Mouse (Mus musculus) liver, embryonic 12.5 days (tissue): Measurements from ENCODE around the gene Fkbp11. TPM values are rescaled to one million over a fixed set of nuclear protein-coding genes. Genes with fewer than 3 reads are reported as not detected.

Source experiments
- ATAC-seq: fragments of 200-750 bp; cut with Nextera tagmentation; 2 replicates; pipeline ENCODE4 v1.8.0; 2017; ENCODE audit warnings: moderate number of reproducible peaks, mild to moderate bottlenecking, moderate library complexity
- H3K27ac ChIP-seq: fragments of 300-500 bp; sonication (generic); 2 replicates; pipeline ENCODE4 v1.5.1; 2016; ENCODE audit warnings: mild to moderate bottlenecking
- H3K27me3 ChIP-seq: fragments of 300-500 bp; sonication (generic); replicated peaks from 2 replicates; pipeline ENCODE4 v1.6.1; 2016; ENCODE audit warnings: mild to moderate bottlenecking, moderate library complexity
- H3K36me3 ChIP-seq: fragments of 300-500 bp; sonication (generic); 2 replicates; pipeline ENCODE4 v1.6.1; 2016; ENCODE audit warnings: mild to moderate bottlenecking, moderate library complexity
- H3K4me1 ChIP-seq: fragments of 300-500 bp; sonication (generic); 2 replicates; pipeline ENCODE4 v1.6.1; 2016
- H3K4me2 ChIP-seq: fragments of 300-500 bp; sonication (generic); 2 replicates; pipeline ENCODE4 v1.6.1; 2016; ENCODE audit warnings: mild to moderate bottlenecking, moderate library complexity
- H3K4me3 ChIP-seq: fragments of 300-500 bp; sonication (generic); 2 replicates; pipeline ENCODE4 v1.5.1; 2016; ENCODE audit warnings: mild to moderate bottlenecking, moderate library complexity
- H3K9ac ChIP-seq: fragments of 300-500 bp; sonication (generic); 2 replicates; pipeline ENCODE4 v1.6.1; 2016; ENCODE audit warnings: mild to moderate bottlenecking, moderate library complexity
- H3K9me3 ChIP-seq: fragments of 300-500 bp; sonication (generic); replicated peaks from 2 replicates; pipeline ENCODE4 v1.6.1; 2016; ENCODE audit warnings: mild to moderate bottlenecking, moderate library complexity
- WGBS: fragments of 180-500 bp; shearing (Covaris S2); methylation state at CpG from one replicate; pipeline ENCODE4 v1.1.7; 2016; ENCODE audit not compliant: insufficient replicate concordance; 5-methylcytosine and 5-hydroxymethylcytosine counted together
- polyA plus RNA-seq: library from polyadenylated mRNA; unstranded; fragments of >200 nt; fragmentation: Nextera tagmentation; extraction: Ambion mirVana; gene quantifications from 2 replicates; pipeline ENCODE4 v1.2.1, GENCODE M21; 2016

Gene Fkbp11
- polyA plus RNA-seq, 1 experiment from 2014 or later, result 90.2 TPM

DNA sequence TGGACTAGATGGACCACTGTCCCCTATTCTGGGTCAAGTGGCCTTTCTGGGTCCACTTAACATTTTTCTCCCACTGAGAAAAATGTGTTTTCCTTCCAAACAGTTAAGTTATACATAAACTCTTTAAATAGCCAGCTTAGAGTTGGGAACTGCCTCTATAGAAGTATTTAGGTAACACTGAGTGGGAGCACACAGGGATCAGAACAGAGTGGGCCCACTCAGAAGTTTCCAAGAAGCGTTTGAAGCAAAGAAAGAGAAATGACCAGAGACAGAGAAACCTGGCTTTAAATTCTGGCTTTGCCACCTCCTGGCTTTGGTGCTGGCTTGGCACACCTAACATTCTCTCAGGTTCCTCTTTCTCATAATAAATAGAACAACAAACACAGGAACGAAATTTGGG is 38.3 kb downstream of the Fkbp11 start:
- H3K27ac ChIP-seq, result no peak overlapping the region
- no peak overlapping the region for H3K4me3 ChIP-seq
- peaks cover 53% of the 10 kb centered on the region for H3K27me3 ChIP-seq
- no peaks in the 10 kb centered on the region for H3K36me3 ChIP-seq
- no peaks in the 10 kb centered on the region for H3K4me1 ChIP-seq
- ATAC-seq, result no peak
- H3K9ac ChIP-seq, result no peak overlapping the region
- WGBS, result 61% methylated on average over 2 of the region's 2 CpGs
- no peaks in the 10 kb centered on the region; the same call in 1 of the 2 replicates for H3K9me3 ChIP-seq
- no peak overlapping the region for H3K4me2 ChIP-seq

DNA sequence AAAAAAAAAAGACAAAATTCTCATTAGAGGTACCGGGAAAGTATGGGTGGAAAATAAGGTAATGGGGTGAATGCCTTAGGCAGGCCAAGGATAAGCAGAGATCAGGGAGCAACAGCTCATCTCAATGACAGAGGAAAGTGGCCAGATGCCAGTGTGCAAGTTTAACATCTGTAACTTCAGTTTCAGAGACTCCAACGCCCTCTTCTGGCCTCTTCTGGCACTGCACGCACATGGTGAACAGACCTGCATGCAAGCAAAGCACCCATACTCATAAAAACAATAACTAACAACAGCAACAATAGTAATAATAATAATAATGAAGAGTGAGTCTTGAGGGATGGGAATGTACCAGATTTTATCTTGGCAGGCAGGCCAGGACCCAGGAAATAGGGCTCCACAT is 42.1 kb downstream of the Fkbp11 start:
- H3K4me1 ChIP-seq, result peaks cover 12% of the 10 kb centered on the region; the same call in 1 of the 2 replicates
- H3K27me3 ChIP-seq, result peaks cover 54% of the 10 kb centered on the region
- no peak overlapping the region for H3K9ac ChIP-seq
- no peaks in the 10 kb centered on the region; the same call in 1 of the 2 replicates for H3K9me3 ChIP-seq
- no peak overlapping the region for H3K4me2 ChIP-seq
- no peaks in the 10 kb centered on the region for H3K36me3 ChIP-seq
- no peak overlapping the region for H3K4me3 ChIP-seq
- WGBS, result 56% methylated on average over 3 of the region's 3 CpGs
- no peak for ATAC-seq
- no peak overlapping the region for H3K27ac ChIP-seq

DNA sequence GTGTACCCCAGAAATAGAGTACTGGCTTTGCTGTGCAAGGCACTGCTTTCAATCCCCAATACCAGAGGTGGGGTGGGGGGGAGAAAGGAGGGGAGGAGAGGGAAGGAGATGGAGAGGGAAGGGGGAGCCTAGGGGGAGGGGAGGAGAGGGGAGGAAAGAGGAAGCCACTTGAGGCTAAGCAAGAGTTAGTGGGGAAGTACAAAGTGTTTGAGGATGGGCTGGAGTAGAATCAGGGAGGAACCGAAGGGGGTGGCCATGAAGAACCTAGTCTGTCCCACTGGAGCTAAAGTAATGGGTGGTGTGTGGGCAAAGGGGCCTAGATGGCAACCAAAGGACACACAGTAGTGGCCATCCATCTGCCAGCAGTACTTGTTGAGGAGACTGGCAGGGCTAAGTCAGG is 44.3 kb downstream of the Fkbp11 start:
- no peak overlapping the region for H3K27ac ChIP-seq

DNA sequence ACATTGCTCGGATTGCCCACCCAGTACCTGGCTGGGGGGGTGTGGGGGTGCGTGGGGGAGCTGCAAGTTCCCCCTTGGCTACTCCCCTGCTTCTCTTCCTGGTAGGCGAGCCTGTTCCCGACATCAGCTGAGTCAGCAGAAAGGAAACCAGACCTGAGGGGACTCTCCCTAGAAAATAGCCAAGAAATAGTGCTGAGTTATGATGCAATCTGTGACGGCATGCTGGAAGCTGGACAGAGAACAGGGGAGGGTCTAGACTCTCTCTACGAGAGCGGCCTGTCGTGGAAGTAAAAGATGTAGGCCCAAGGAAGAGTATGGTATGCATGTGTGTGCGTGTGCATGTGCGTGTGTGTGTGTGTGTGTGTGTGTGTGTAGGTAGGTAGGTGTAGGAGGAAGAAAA is 44.8 kb downstream of the Fkbp11 start:
- H3K36me3 ChIP-seq, result no peaks in the 10 kb centered on the region
- H3K9ac ChIP-seq, result no peak overlapping the region
- ATAC-seq, result no peak
- no peak overlapping the region for H3K4me3 ChIP-seq
- peaks cover 12% of the 10 kb centered on the region; the same call in 1 of the 2 replicates for H3K4me1 ChIP-seq
- H3K27me3 ChIP-seq, result peaks cover 48% of the 10 kb centered on the region
- no peak overlapping the region for H3K4me2 ChIP-seq
- H3K27ac ChIP-seq, result no peak overlapping the region
- WGBS, result 41% methylated on average over 10 of the region's 10 CpGs
- H3K9me3 ChIP-seq, result no peaks in the 10 kb centered on the region; the same call in 1 of the 2 replicates

More for the DNA sequence above, 44.3 kb downstream of the Fkbp11 start:
- Histone ChIP-seq H3K27me3 (peaks cover 48% of the 10 kb centered on the region), H3K36me3 (no peaks in the 10 kb centered on the region), H3K9ac (no peak overlapping the region), H3K4me2 (no peak overlapping the region), H3K4me3 (no peak overlapping the region), H3K9me3 (no peaks in the 10 kb centered on the region; the same call in 1 of the 2 replicates), H3K4me1 (peaks cover 12% of the 10 kb centered on the region; the same call in 1 of the 2 replicates)
- ATAC-seq, result no peak
- 39% methylated on average over 1 of the region's 1 CpGs for WGBS

DNA sequence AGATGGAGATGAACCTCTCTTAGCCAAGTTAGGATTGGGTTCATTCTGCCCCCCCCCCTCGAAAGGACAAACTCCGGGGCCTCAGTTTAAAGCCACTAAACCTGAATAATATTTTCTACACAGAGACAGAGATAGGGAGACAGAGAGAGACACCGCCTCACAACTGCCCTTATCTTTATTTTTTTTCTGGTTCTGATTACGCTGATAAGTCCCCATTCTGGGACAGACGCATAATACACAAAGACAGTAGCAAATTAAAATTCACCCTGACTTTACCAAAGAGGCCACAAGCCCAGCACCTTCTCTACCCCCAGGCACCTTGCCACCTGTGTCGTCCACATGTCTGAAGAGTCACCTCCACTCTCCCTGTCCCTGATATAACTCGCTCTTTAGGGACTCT is 46.4 kb downstream of the Fkbp11 start:
- Histone ChIP-seq H3K4me2 (no peak overlapping the region), H3K9me3 (no peaks in the 10 kb centered on the region; the same call in 1 of the 2 replicates), H3K9ac (no peak overlapping the region), H3K27ac (no peak overlapping the region), H3K36me3 (no peaks in the 10 kb centered on the region), H3K27me3 (peaks cover 58% of the 10 kb centered on the region), H3K4me3 (no peak overlapping the region), H3K4me1 (peaks cover 23% of the 10 kb centered on the region)
- 52% methylated on average over 7 of the region's 7 CpGs for WGBS
- ATAC-seq, result no peak

DNA sequence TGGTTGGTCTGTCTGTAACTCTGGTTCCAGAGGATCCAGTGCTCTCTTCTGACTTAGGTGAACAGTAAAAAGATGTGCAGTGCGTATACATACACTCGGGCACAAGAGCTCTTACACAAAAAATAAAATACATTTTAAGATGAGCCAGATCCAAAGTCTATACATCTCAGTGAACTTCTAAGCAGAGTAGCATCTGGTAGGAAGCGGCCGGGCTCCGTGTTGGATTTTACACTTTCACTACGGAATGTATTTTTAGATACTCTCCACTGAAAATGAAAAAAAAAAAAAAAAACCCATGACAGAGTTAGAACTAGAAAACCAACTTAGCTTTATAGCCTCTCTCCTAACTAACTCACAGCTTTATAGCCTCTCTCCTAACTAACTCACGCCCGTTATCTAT is 47.3 kb downstream of the Fkbp11 start:
- WGBS, result 73% methylated on average over 8 of the region's 8 CpGs
- ATAC-seq, result no peak
- Histone ChIP-seq H3K36me3 (no peaks in the 10 kb centered on the region), H3K27me3 (peaks cover 67% of the 10 kb centered on the region), H3K4me1 (peaks cover 29% of the 10 kb centered on the region), H3K4me3 (no peak overlapping the region), H3K27ac (no peak overlapping the region), H3K4me2 (no peak overlapping the region), H3K9ac (no peak overlapping the region), H3K9me3 (no peaks in the 10 kb centered on the region)

DNA sequence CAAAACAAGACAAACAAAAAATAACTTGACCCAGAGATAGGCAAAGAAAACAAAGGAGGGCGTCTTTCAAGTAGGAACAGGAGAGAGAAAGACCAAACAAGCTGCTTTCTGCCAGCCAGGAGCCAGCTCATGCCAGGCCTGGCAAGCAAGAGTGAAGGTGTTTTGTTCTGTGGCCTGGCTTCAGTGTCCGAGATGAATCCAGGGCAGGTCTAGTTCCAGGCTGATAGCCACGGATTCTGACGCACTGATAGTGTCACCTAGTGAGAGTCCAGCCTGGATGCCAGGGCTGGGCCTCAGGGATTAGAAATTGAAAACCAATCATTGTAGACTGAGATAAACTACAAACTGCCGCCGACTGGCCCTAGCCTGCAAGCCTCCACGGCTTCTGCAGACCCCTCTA is 50.0 kb downstream of the Fkbp11 start:
- H3K4me1 ChIP-seq, result peaks cover 28% of the 10 kb centered on the region

DNA sequence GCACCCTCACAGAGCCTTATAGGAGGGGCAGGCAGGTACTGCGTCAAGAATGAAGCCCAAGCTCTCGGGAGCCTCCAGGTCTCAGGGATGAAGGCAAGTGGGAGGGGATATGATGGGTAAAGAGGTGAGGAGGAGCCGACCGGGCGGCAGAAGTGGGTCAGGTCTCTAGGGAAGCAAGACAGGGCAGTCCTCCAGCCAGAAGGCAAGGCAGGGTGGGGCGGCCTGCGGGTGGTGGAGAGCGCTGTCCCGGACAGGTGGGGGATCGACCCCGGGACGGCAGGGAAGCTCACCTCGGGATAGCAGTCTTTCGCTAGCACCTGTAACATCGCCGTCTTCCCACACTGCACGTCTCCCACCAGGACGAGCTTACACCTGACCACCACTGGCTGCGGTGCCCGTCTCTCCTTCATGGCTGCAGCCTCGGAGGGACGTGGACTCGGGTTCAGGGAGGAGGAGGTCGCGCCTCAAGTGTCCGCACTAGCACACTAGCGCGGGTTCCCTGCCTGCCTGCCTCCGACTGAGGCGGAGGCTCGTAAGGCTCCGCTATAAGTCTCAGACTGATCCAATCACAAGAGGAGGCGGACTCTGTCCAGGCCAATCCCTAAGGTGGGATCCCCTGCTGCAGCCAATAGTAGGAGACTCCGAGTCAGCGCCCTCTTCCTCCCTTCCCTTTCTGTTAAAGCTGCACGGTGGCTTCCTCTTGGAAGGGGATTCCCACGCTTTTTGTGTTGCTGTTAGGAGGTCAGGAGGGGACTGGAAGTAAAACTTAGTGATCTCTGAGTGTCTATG is 50.9 kb downstream of the Fkbp11 start, which contains the start of gene Rnd1:
Gene Rnd1, minus strand, starts transcription at position 522 of the 789 bp plus-strand sequence.
- Histone ChIP-seq H3K36me3 (no peaks in the 10 kb centered on the region), H3K27ac (no peak within 1 kb of the TSS), H3K4me3 (peak within 1 kb of the TSS; percentile 46), H3K9me3 (no peaks in the 10 kb centered on the region), H3K27me3 (peaks cover 90% of the 10 kb centered on the region), H3K9ac (peak within 1 kb of the TSS; percentile 12; the same call in 1 of the 2 replicates), H3K4me1 (peaks cover 26% of the 10 kb centered on the region), H3K4me2 (peak within 1 kb of the TSS; percentile 75)
- ATAC-seq, result peak; percentile 91
- WGBS, result 2% methylated on average over 37 of the region's 37 CpGs

More for the DNA sequence above, 50.0 kb downstream of the Fkbp11 start:
- ATAC-seq, result no peak
- WGBS, result 58% methylated on average over 7 of the region's 7 CpGs
- Histone ChIP-seq H3K9ac (no peak overlapping the region), H3K36me3 (no peaks in the 10 kb centered on the region), H3K9me3 (no peaks in the 10 kb centered on the region), H3K27me3 (peaks cover 82% of the 10 kb centered on the region), H3K4me3 (no peak overlapping the region), H3K4me2 (no peak overlapping the region), H3K27ac (no peak overlapping the region)

DNA sequence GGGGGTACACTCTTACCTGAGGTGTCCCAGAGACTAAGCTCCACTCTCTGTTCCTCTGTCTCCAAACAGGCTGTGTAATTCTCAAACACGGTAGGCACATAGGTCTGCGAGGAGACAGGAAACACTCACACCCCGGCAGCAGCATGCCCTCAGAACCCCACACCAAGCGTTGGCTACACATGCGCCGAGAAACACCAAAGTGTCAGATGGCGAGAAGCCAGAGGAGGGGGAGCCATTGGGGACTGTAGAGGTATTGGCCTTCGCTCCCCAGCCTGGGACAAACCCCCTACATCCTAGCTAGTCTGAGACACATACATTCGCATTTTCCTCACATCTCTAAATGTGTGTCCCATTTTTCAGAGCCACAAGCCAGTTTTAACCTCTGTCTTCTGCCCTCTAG is 51.5 kb downstream of the Fkbp11 start:
- no peak for ATAC-seq
- Histone ChIP-seq H3K27me3 (peaks cover 85% of the 10 kb centered on the region), H3K36me3 (no peaks in the 10 kb centered on the region), H3K9me3 (no peaks in the 10 kb centered on the region), H3K27ac (no peak overlapping the region), H3K9ac (no peak overlapping the region), H3K4me3 (peak overlapping the region; percentile 46), H3K4me2 (peak overlapping the region; percentile 75), H3K4me1 (peaks cover 23% of the 10 kb centered on the region)
- WGBS, result 8% methylated on average over 9 of the region's 9 CpGs

DNA sequence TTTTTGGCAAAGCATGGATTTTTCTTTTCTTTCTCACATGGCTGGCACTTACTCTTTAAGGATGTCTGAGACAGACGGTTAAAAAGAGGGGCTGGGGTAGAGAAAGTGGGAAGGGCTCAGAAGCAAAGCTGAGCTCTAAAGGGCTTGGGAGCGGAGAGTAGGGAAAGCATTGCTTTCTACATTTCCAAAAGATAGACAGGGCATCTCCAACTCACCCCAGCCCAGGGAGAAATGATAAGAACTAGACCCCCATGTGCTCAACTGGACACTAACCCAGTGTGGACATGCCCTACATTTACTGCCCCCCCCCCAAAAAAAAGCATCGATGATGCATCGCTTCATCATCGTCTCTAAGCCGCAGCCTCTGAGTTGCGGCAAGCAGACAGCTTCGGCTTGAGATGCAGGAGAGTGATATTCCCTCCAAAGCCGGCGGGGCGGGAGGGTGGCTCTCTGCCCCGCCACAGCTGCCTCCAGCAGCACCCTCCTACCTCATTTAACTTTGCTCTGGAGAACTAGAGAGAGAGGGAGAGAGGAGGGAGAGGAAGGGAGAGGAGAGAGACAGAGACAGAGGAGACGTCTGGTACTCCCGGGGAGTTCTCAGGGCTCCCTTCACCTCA is 52.3 kb downstream of the Fkbp11 start:
- WGBS, result 6% methylated on average over 14 of the region's 14 CpGs
- no peak for ATAC-seq
- Histone ChIP-seq H3K36me3 (no peaks in the 10 kb centered on the region), H3K4me2 (no peak overlapping the region), H3K4me1 (peaks cover 21% of the 10 kb centered on the region), H3K27me3 (peaks cover 80% of the 10 kb centered on the region), H3K27ac (no peak overlapping the region), H3K4me3 (no peak overlapping the region), H3K9me3 (no peaks in the 10 kb centered on the region), H3K9ac (no peak overlapping the region)

DNA sequence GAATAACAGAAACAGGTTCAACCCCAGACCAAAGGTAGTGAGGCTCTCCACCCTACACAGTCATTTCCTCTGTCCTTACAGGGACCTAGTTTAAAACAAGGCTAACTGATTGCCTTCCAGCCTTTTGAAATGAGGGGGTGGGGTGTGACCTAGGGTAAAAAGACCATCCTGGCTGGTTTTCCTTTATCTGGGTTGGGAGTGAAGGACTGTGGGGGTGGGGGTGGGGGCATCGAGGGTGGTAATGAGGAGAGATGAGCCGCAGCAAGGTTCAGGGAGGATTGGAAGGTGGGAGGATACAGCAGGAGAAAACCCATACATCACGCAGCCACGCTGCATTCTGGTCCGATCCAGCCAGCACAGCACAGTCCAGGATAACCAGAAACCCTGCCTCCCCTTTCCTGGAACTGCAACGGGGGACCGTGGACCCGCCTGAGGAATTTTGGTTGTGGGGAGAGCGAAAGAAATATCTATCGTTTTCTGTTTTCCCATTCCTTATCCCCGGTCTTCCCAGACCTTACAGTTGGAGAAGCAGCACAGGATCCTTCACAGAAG is 52.9 kb downstream of the Fkbp11 start:
- 27% methylated on average over 11 of the region's 11 CpGs for WGBS
- no peaks in the 10 kb centered on the region for H3K36me3 ChIP-seq
- no peaks in the 10 kb centered on the region for H3K9me3 ChIP-seq
- no peak for ATAC-seq
- H3K4me2 ChIP-seq, result no peak overlapping the region
- H3K27me3 ChIP-seq, result peaks cover 87% of the 10 kb centered on the region
- H3K9ac ChIP-seq, result no peak overlapping the region
- peaks cover 21% of the 10 kb centered on the region for H3K4me1 ChIP-seq
- H3K4me3 ChIP-seq, result no peak overlapping the region
- H3K27ac ChIP-seq, result no peak overlapping the region
